Mouse (Mus musculus) forebrain, embryonic 11.5 days (tissue): ENCODE data around the gene Rita1. TPM values are rescaled to one million over a fixed set of nuclear protein-coding genes. Genes with fewer than 3 reads are reported as not detected.

Experiments used
- ATAC-seq: fragments of 200-750 bp; cut with Nextera tagmentation; replicated peaks from 2 replicates; pipeline ENCODE4 v1.8.0; 2017; ENCODE audit warnings: moderate TSS enrichment; ENCODE audit not compliant: low FRiP score
- DNase-seq: peaks from one replicate; pipeline ENCODE4 v3.0.0-alpha.2; 2017; ENCODE audit warnings: low spot score
- H3K27ac ChIP-seq: fragments of 300-500 bp; sonication (generic); 2 replicates; pipeline ENCODE4 v1.5.1; 2014; ENCODE audit warnings: low read depth, low read length
- H3K27me3 ChIP-seq: fragments of 300-500 bp; sonication (generic); 2 replicates; pipeline ENCODE4 v1.6.1; 2014; ENCODE audit warnings: mild to moderate bottlenecking, low read length, mixed read lengths; ENCODE audit not compliant: control insufficient read depth, insufficient read depth
- H3K36me3 ChIP-seq: fragments of 300-500 bp; sonication (generic); 2 replicates; pipeline ENCODE4 v1.6.1; 2014; ENCODE audit warnings: mild to moderate bottlenecking, low read length, moderate library complexity, mixed read lengths; ENCODE audit not compliant: control insufficient read depth, insufficient read depth
- H3K4me1 ChIP-seq: fragments of 300-500 bp; sonication (generic); replicated peaks from 2 replicates; pipeline ENCODE4 v1.6.1; 2014; ENCODE audit warnings: low read length, mixed read lengths; ENCODE audit not compliant: control insufficient read depth, insufficient read depth
- H3K4me2 ChIP-seq: fragments of 300-500 bp; sonication (generic); 2 replicates; pipeline ENCODE4 v1.6.1; 2014; ENCODE audit warnings: low read depth, mild to moderate bottlenecking, low read length, moderate library complexity, mixed read lengths; ENCODE audit not compliant: severe bottlenecking
- H3K4me3 ChIP-seq: fragments of 300-500 bp; sonication (generic); 2 replicates; pipeline ENCODE4 v1.5.1; 2014; ENCODE audit warnings: low read depth, low read length
- H3K9ac ChIP-seq: fragments of 300-500 bp; sonication (generic); 2 replicates; pipeline ENCODE4 v1.6.1; 2014; ENCODE audit warnings: low read length
- H3K9me3 ChIP-seq: fragments of 300-500 bp; sonication (generic); 2 replicates; pipeline ENCODE4 v1.6.1; 2016; ENCODE audit warnings: low read length, mixed read lengths; ENCODE audit not compliant: control insufficient read depth
- WGBS: fragments of 180-500 bp; shearing (Covaris S2); extraction: QIAGEN DNeasy Blood & Tissue Kit; methylation state at CpG from one replicate; pipeline ENCODE4 v1.1.7; 2014; 5-methylcytosine and 5-hydroxymethylcytosine counted together
- polyA plus RNA-seq: library from polyadenylated mRNA; unstranded; fragments of >200 nt; fragmentation: Nextera tagmentation; extraction: Ambion mirVana; gene quantifications from 2 replicates; pipeline ENCODE4 v1.2.1, GENCODE M21; 2014

Rita1 gene
- polyA plus RNA-seq, result 10.2 and 10.6 TPM in 2 replicates

- H3K4me3 ChIP-seq, result peak within 1 kb of the TSS; percentile 70
- H3K27me3 ChIP-seq, result no peaks in the 10 kb centered on the region
- peaks cover 5% of the 10 kb centered on the region for H3K9me3 ChIP-seq
- WGBS, result 0% methylated on average over 22 of the region's 22 CpGs
- H3K36me3 ChIP-seq, result peaks cover 8% of the 10 kb centered on the region
- peak within 1 kb of the TSS; percentile 67 for H3K9ac ChIP-seq
- H3K4me1 ChIP-seq, result peaks cover 4% of the 10 kb centered on the region; the same call in 1 of the 2 replicates
- DNase-seq, result peak; percentile 97
- peak; percentile 88 for ATAC-seq
- peak within 1 kb of the TSS; percentile 71; the same call in 1 of the 2 replicates for H3K27ac ChIP-seq
- peak within 1 kb of the TSS; percentile 65 for H3K4me2 ChIP-seq
Observed at GRCm38 (mm10) chr5:120612442-120612821, at the start of gene Rita1, which contains the start of gene Ddx54. Rita1 (minus strand) TSS chr5:120612589. Ddx54 (plus strand) TSS chr5:120612739.

- 56% methylated on average over 5 of the region's 5 CpGs for WGBS
- Histone ChIP-seq H3K9me3 (no peaks in the 10 kb centered on the region), H3K4me2 (no peak overlapping the region), H3K27me3 (no peaks in the 10 kb centered on the region), H3K4me1 (no peaks in the 10 kb centered on the region), H3K27ac (no peak overlapping the region), H3K9ac (no peak overlapping the region), H3K36me3 (no peaks in the 10 kb centered on the region), H3K4me3 (no peak overlapping the region)
- ATAC-seq (no peak), DNase-seq (no peak)
Observed at GRCm38 (mm10) chr5:120660816-120661215, 48.4 kb upstream of the Rita1 start.

GRCm38 (mm10) chr5:120656281-120656751 is 43.9 kb upstream of the Rita1 start:
- Histone ChIP-seq H3K9me3 (no peaks in the 10 kb centered on the region), H3K36me3 (no peaks in the 10 kb centered on the region), H3K27ac (no peak overlapping the region), H3K9ac (no peak overlapping the region), H3K4me3 (no peak overlapping the region), H3K4me1 (no peaks in the 10 kb centered on the region), H3K27me3 (no peaks in the 10 kb centered on the region), H3K4me2 (no peak overlapping the region)
- DNase-seq (no peak), ATAC-seq (no peak)
- 87% methylated on average over 12 of the region's 12 CpGs for WGBS

- Histone ChIP-seq H3K9ac (no peak overlapping the region), H3K9me3 (no peaks in the 10 kb centered on the region), H3K4me2 (no peak overlapping the region), H3K36me3 (no peaks in the 10 kb centered on the region), H3K27ac (no peak overlapping the region), H3K4me1 (peaks cover 6% of the 10 kb centered on the region; the same call in 1 of the 2 replicates), H3K4me3 (no peak overlapping the region), H3K27me3 (peaks cover 18% of the 10 kb centered on the region)
- DNase-seq, result no peak
- 96% methylated on average over 2 of the region's 2 CpGs for WGBS
- no peak for ATAC-seq
Observed at GRCm38 (mm10) chr5:120653873-120654272, 41.5 kb upstream of the Rita1 start.

GRCm38 (mm10) chr5:120652915-120653701 is 40.7 kb upstream of the Rita1 start:
- no peak overlapping the region for H3K27ac ChIP-seq
- H3K27me3 ChIP-seq, result peaks cover 25% of the 10 kb centered on the region
- no peaks in the 10 kb centered on the region for H3K9me3 ChIP-seq
- ATAC-seq (no peak), DNase-seq (no peak)
- H3K36me3 ChIP-seq, result no peaks in the 10 kb centered on the region
- peaks cover 10% of the 10 kb centered on the region; the same call in 1 of the 2 replicates for H3K4me1 ChIP-seq
- WGBS, result 83% methylated on average over 28 of the region's 28 CpGs
- H3K9ac ChIP-seq, result no peak overlapping the region
- H3K4me3 ChIP-seq, result no peak overlapping the region
- H3K4me2 ChIP-seq, result no peak overlapping the region

- Histone ChIP-seq H3K4me1 (peaks cover 10% of the 10 kb centered on the region; the same call in 1 of the 2 replicates), H3K27ac (no peak overlapping the region), H3K36me3 (no peaks in the 10 kb centered on the region), H3K4me3 (no peak overlapping the region), H3K27me3 (peaks cover 29% of the 10 kb centered on the region), H3K9ac (no peak overlapping the region), H3K9me3 (no peaks in the 10 kb centered on the region), H3K4me2 (no peak overlapping the region)
- DNase-seq (no peak), ATAC-seq (no peak)
- 86% methylated on average over 5 of the region's 5 CpGs for WGBS
Observed at GRCm38 (mm10) chr5:120651230-120651629, 38.8 kb upstream of the Rita1 start.

DNA sequence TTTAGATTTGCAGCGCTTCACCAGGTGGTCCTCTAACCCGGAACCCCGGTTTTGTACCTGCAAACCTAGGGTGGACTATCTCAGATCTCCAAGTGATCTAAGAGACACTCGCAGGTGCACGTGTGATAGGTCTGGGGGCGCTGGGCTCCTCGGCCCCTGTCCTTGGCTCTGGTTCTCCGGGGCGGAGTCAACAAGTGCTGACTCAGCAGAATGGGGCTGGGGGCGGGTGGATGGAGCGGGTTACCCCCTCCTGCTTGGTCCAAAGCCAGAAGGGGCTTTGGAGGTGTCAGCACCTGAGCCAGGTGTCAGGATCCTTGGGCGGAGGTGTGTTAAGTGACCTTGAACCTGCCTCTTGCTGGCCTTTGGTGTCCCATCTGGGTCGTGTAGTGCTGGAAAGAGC is 37.5 kb upstream of the Rita1 start:
- Histone ChIP-seq H3K27ac (no peak overlapping the region), H3K9ac (no peak overlapping the region), H3K36me3 (no peaks in the 10 kb centered on the region), H3K9me3 (no peaks in the 10 kb centered on the region), H3K4me2 (no peak overlapping the region), H3K27me3 (peaks cover 30% of the 10 kb centered on the region), H3K4me1 (peaks cover 10% of the 10 kb centered on the region; the same call in 1 of the 2 replicates), H3K4me3 (no peak overlapping the region)
- DNase-seq (no peak), ATAC-seq (no peak)
- WGBS, result 27% methylated on average over 13 of the region's 13 CpGs

DNA sequence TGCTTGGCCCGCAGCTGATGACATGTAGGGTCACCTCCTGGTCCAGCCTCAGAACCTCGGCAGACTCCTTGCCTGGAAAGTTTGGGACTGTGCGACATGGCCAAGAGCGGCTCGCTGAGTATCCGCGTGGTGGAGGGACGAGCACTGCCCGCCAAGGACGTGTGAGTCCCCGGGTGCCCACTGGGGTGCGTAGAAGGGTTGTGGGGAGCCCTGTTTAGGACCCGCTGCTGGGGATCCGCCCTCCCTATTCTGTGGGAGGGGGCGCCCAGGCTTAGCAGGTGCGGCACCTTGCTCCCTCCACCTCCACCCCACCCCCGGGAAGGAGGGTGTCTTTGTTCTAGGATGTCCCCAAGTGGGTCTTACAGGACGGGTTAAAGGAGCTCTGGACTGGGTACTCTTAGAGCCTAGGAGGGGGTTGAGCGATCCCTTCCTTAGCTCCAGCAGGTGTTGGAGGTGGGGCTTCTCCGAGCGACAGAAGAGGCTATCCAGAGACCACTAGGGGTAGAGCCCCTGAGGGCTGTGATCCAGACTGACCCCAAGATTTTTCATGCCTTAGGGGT is 37.1 kb upstream of the Rita1 start:
- Histone ChIP-seq H3K36me3 (no peaks in the 10 kb centered on the region), H3K9ac (no peak overlapping the region), H3K9me3 (no peaks in the 10 kb centered on the region), H3K4me1 (peaks cover 10% of the 10 kb centered on the region; the same call in 1 of the 2 replicates), H3K27ac (no peak overlapping the region), H3K4me2 (peak overlapping the region; percentile 49), H3K27me3 (peaks cover 30% of the 10 kb centered on the region), H3K4me3 (peak overlapping the region; percentile 14; the same call in 1 of the 2 replicates)
- peak; percentile 55 for ATAC-seq
- WGBS, result 2% methylated on average over 21 of the region's 21 CpGs
- peak; percentile 68 for DNase-seq
